Mouse (Mus musculus) bone marrow macrophage, adult 2 months (primary cell): ENCODE results near the gene Meiob.

Experiments used
- CTCF ChIP-seq: IDR thresholded peaks from 2 replicates; pipeline ENCODE4 v1.5.1; 2012; ENCODE audit warnings: low read depth, mild to moderate bottlenecking, low read length, moderate library complexity
- POLR2A ChIP-seq: IDR thresholded peaks from 2 replicates; pipeline ENCODE4 v1.6.1; 2012; ENCODE audit warnings: mild to moderate bottlenecking, low read depth, low read length, borderline replicate concordance

GRCm38 (mm10) chr17:24874405-24874745, 70.3 kb downstream of the Meiob start:
- TF ChIP-seq CTCF (no peak), POLR2A (no peak)
